Mouse (Mus musculus) thymus, adult 2 months (tissue): ENCODE data around the gene Tagln3. TPM values are rescaled to one million over a fixed set of nuclear protein-coding genes. Genes with fewer than 3 reads are reported as not detected.

ENCODE experiments used
- DNase-seq: peaks from one replicate; pipeline ENCODE4 v3.0.0; 2021
- H3K27ac ChIP-seq: fragments of 200-500 bp; 2 replicates; pipeline ENCODE4 v1.5.1; 2012; ENCODE audit warnings: low read length, control low read depth; ENCODE audit not compliant: control insufficient read depth, insufficient read depth
- H3K27me3 ChIP-seq: fragments of 200-500 bp; 2 replicates; pipeline ENCODE4 v1.6.1; 2012; ENCODE audit warnings: mild to moderate bottlenecking, low read length, moderate library complexity, mixed read lengths; ENCODE audit not compliant: control insufficient read depth, insufficient read depth
- H3K36me3 ChIP-seq: fragments of 200-500 bp; 2 replicates; pipeline ENCODE4 v1.6.1; 2012; ENCODE audit warnings: mild to moderate bottlenecking, low read length, moderate library complexity; ENCODE audit not compliant: control insufficient read depth, insufficient read depth
- H3K4me1 ChIP-seq: fragments of 200-500 bp; replicated peaks from 2 replicates; pipeline ENCODE4 v1.6.1; 2012; ENCODE audit warnings: low read length; ENCODE audit not compliant: control insufficient read depth, insufficient read depth
- H3K4me3 ChIP-seq: fragments of 200-500 bp; 2 replicates; pipeline ENCODE4 v1.5.1; 2012; ENCODE audit warnings: mild to moderate bottlenecking, low read length, control low read depth, moderate library complexity; ENCODE audit not compliant: control insufficient read depth, insufficient read depth
- CTCF ChIP-seq: fragments of 200-500 bp; IDR thresholded peaks from 2 replicates; pipeline ENCODE4 v1.5.1; 2012; ENCODE audit warnings: mild to moderate bottlenecking, control low read depth, low read length, moderate library complexity, borderline replicate concordance; ENCODE audit not compliant: control insufficient read depth, poor library complexity, insufficient read depth; ENCODE audit errors: extremely low read depth
- POLR2A ChIP-seq: fragments of 200-500 bp; IDR thresholded peaks from 2 replicates; pipeline ENCODE4 v1.6.1; 2012; ENCODE audit warnings: mild to moderate bottlenecking, low read length, control low read depth, moderate library complexity; ENCODE audit not compliant: control insufficient read depth, poor library complexity, insufficient read depth; ENCODE audit errors: extremely low read depth
- WGBS: fragments of 180-500 bp; shearing (Covaris S2); methylation state at CpG from one replicate; pipeline ENCODE4 v1.1.7; 2018; 5-methylcytosine and 5-hydroxymethylcytosine counted together
- polyA plus RNA-seq: library from polyadenylated mRNA; depleted of rRNA; stranded (reverse); fragments of >200 nt; gene quantifications from 2 replicates; pipeline ENCODE4 v1.2.3, GENCODE M21; 2012

Tagln3 gene
- polyA plus RNA-seq, 1 experiment, result 1.2 TPM

DNA sequence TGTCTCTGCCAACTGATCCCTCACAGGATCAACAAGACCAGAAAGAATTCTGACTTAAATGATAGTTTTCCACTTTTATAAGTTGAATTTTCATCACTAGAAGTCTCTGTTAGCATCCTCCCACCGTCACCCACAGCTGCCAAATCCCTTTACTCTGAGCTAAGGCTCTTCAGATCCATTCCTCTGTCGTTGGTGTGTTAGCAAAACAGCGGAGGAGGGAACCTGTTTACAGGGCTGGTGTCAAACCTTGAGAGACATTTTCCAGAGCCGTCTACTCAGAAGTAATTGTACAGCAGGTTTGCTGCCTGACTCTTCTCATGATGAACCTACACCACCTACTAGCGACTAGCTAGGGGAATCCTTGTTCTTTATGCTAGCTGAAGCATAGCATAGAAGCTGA, 25.1 kb downstream of the Tagln3 start:
- no peak overlapping the region for H3K27ac ChIP-seq
- no peaks in the 10 kb centered on the region for H3K4me1 ChIP-seq
- no peak overlapping the region for H3K4me3 ChIP-seq
- WGBS, result 84% methylated on average over 5 of the region's 5 CpGs
- DNase-seq, result no peak
- no peaks in the 10 kb centered on the region for H3K27me3 ChIP-seq
- H3K36me3 ChIP-seq, result no peaks in the 10 kb centered on the region
- TF ChIP-seq CTCF (no peak), POLR2A (no peak)

DNA sequence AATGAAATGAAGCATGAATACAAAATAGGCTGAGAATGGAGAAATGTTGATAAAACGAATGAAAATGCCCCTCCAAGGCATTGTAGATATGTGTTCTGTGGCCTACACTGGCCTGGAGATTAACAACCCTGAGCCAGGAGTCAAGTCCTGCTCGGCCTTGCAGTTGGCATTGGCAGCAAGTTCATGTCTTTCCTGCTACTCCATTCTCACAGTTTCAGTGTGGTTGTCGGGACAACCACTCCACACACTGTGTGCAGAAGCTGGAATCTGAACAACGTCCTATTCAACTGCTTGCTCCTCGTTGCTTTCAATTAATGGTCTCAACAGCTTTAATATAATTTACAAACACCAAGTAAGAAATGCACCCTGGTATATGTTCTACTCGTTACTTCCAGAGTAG, 26.4 kb downstream of the Tagln3 start:
- Histone ChIP-seq H3K4me1 (no peaks in the 10 kb centered on the region), H3K27me3 (no peaks in the 10 kb centered on the region), H3K27ac (no peak overlapping the region), H3K36me3 (no peaks in the 10 kb centered on the region), H3K4me3 (no peak overlapping the region)
- TF ChIP-seq POLR2A (no peak), CTCF (no peak)
- WGBS, result 91% methylated on average over 6 of the region's 6 CpGs
- DNase-seq, result no peak

DNA sequence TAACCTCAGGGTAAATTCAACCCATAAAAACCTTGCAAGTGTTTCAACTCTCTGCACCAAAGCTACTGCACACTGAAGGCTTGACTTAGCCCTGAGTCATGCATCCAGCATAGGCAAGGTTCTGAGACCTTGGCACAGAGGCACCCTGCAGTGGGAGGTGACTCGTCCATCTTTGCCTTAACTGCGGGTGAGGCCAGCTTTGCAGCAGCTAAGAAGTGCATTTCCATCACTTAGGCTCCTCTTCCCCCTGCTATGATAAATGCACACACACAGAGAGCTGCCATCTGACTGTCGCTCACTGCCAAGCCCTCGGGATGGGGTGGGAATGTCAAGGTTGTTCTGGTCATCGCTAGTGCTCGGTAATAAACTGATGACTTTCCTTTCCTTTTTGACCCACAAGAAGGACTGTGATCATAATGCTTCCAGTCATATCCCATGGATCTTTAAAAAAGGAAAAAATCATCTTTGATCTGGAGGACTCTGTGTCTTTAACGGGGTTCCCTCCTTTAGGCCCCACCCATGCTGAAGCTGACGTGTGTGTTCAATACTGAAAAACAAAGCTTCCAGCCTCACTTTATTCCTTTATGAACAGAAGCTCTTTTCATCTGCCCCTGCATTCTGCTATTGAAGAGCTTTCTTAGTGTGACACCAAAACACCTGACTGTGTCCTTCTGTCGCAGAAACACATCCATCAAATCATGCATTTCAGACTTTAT, 28.8 kb downstream of the Tagln3 start:
- Histone ChIP-seq H3K4me3 (no peak overlapping the region), H3K27ac (no peak overlapping the region), H3K27me3 (no peaks in the 10 kb centered on the region), H3K36me3 (no peaks in the 10 kb centered on the region), H3K4me1 (no peaks in the 10 kb centered on the region)
- 94% methylated on average over 9 of the region's 9 CpGs for WGBS
- DNase-seq, result no peak
- TF ChIP-seq POLR2A, result no peak
- TF ChIP-seq CTCF, result no peak

DNA sequence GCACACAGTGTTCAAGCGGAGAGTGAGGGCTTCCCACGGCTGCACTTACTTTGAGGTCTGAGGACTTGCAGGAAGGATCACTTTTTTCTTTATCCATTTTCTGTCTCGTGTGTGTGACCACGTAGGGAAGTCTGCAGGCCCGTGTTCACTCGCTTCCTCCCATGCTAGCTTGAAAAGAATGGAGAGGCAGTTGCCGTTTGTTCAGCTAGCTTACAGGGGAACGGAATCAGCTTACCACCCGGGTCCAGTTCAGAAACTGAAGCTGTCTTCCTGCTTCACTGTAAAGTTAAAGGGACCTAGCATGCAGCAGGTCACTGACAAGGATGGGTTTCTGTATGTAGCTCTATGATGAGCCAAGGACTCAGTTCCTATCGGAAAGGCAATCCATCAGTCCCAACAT, 30.9 kb downstream of the Tagln3 start, which contains the start of gene Tmprss7:
Gene Tmprss7, minus strand, starts transcription at position 101 of the 400 bp plus-strand sequence.
- Histone ChIP-seq H3K4me3 (no peak within 1 kb of the TSS), H3K27ac (no peak within 1 kb of the TSS), H3K4me1 (no peaks in the 10 kb centered on the region; the same call in 1 of the 2 replicates), H3K36me3 (no peaks in the 10 kb centered on the region), H3K27me3 (no peaks in the 10 kb centered on the region)
- no peak for DNase-seq
- WGBS, result 47% methylated on average over 10 of the region's 10 CpGs
- TF ChIP-seq POLR2A (no peak), CTCF (no peak)

DNA sequence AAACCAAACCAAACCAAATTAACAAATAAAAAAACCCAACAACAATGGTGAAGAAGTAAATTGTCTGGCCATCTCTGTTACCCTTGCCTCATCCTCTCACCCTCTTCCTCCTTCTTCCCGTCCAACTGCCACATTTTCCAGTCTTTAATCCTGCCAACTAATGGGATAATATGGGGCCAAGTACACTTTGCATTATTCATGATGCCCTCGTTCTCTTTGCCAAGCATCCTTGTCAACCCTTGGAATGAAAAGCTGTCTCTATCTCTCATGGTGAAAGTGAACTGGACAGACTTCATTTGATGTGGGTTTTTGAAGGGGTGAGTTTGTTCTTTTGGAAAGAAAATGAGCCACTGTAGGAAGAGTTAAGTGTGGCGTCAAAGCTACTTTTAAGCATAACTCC, 31.6 kb downstream of the Tagln3 start:
- no peak for DNase-seq
- 83% methylated on average over 3 of the region's 3 CpGs for WGBS
- Histone ChIP-seq H3K27ac (no peak overlapping the region), H3K4me1 (no peaks in the 10 kb centered on the region; the same call in 1 of the 2 replicates), H3K36me3 (no peaks in the 10 kb centered on the region), H3K27me3 (no peaks in the 10 kb centered on the region), H3K4me3 (no peak overlapping the region)
- TF ChIP-seq CTCF, result no peak
- no peak for TF ChIP-seq POLR2A

DNA sequence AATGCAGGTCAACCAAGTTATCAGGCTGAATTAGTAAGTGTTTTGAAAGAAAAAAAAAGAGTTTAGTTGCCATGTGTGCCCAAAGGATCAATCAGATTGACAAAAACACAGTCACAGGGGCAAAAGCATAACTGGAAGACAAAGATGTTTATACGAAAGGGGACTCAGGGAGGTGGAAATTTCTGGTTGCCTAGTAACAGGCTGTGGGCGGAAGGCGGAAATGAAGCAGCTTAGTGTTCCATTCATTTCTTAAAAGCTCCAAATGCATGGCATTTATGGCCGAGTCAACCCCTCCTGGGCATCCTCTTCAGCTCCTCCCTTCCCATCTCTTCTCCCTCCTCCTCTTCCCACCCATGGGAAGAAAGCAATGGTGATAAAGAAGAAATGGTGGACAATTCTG, 34.2 kb downstream of the Tagln3 start:
- no peaks in the 10 kb centered on the region; the same call in 1 of the 2 replicates for H3K4me1 ChIP-seq
- WGBS, result 52% methylated on average over 4 of the region's 4 CpGs
- H3K36me3 ChIP-seq, result no peaks in the 10 kb centered on the region
- no peak overlapping the region for H3K4me3 ChIP-seq
- H3K27ac ChIP-seq, result no peak overlapping the region
- no peaks in the 10 kb centered on the region for H3K27me3 ChIP-seq
- TF ChIP-seq POLR2A (no peak), CTCF (no peak)
- no peak for DNase-seq

DNA sequence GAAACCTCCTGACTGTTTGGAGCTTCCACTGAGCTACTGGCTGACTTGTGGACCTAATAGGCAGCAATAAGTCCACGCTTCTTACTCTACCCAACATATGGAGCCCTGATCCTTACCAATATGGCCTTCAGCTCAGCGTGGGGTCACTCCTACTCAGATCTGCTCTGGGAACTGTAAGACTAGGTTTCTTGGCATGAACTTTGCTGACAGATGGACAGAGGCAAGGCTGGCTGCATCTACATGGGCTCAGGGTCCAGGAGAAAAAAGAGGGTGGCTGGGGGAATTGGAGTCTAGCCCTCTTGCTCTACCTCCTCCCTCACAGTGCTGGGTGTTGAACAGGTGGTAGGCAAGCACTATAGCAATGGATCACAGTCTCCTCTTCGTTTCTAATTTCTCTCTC, 37.6 kb downstream of the Tagln3 start:
- Histone ChIP-seq H3K36me3 (no peaks in the 10 kb centered on the region), H3K27ac (no peak overlapping the region), H3K27me3 (no peaks in the 10 kb centered on the region), H3K4me3 (no peak overlapping the region), H3K4me1 (no peaks in the 10 kb centered on the region; the same call in 1 of the 2 replicates)
- TF ChIP-seq POLR2A, result no peak
- no peak for TF ChIP-seq CTCF
- 88% methylated on average over 3 of the region's 3 CpGs for WGBS
- DNase-seq, result no peak
